Mouse (Mus musculus) olfactory bulb, adult 2 months (tissue): ENCODE data around the gene Lamtor2. TPM values are rescaled to one million over a fixed set of nuclear protein-coding genes. Genes with fewer than 3 reads are reported as not detected.

Experiments used
- H3K27ac ChIP-seq: fragments of 200-500 bp; 2 replicates; pipeline ENCODE4 v1.5.1; 2012; ENCODE audit warnings: low read depth, low read length; ENCODE audit not compliant: insufficient read depth
- H3K4me1 ChIP-seq: fragments of 200-500 bp; 2 replicates; pipeline ENCODE4 v1.6.1; 2012; ENCODE audit warnings: low read length; ENCODE audit not compliant: control insufficient read depth, insufficient read depth
- H3K4me3 ChIP-seq: fragments of 200-500 bp; 2 replicates; pipeline ENCODE4 v1.5.1; 2012; ENCODE audit warnings: mild to moderate bottlenecking, low read depth, low read length, moderate library complexity; ENCODE audit not compliant: insufficient read depth
- CTCF ChIP-seq: fragments of 200-500 bp; IDR thresholded peaks from 2 replicates; pipeline ENCODE4 v1.5.1; 2012; ENCODE audit warnings: low read depth, mild to moderate bottlenecking, low read length, moderate library complexity; ENCODE audit not compliant: insufficient read depth
- POLR2A ChIP-seq: fragments of 200-500 bp; IDR thresholded peaks from 2 replicates; pipeline ENCODE4 v1.6.1; 2012; ENCODE audit warnings: mild to moderate bottlenecking, low read depth, low read length, moderate library complexity; ENCODE audit not compliant: insufficient read depth
- WGBS: fragments of 180-500 bp; shearing (Covaris S2); methylation state at CpG from one replicate; pipeline ENCODE4 v1.1.7; 2018; 5-methylcytosine and 5-hydroxymethylcytosine counted together
- polyA plus RNA-seq: library from polyadenylated mRNA; stranded (reverse); fragments of >200 nt; gene quantifications from 2 replicates; pipeline ENCODE4 v1.2.4, GENCODE M21; 2012; ENCODE audit warnings: low replicate concordance; ENCODE audit not compliant: missing spikeins, insufficient read depth, insufficient read length

Gene Lamtor2
- polyA plus RNA-seq, 1 experiment: not detected

DNA sequence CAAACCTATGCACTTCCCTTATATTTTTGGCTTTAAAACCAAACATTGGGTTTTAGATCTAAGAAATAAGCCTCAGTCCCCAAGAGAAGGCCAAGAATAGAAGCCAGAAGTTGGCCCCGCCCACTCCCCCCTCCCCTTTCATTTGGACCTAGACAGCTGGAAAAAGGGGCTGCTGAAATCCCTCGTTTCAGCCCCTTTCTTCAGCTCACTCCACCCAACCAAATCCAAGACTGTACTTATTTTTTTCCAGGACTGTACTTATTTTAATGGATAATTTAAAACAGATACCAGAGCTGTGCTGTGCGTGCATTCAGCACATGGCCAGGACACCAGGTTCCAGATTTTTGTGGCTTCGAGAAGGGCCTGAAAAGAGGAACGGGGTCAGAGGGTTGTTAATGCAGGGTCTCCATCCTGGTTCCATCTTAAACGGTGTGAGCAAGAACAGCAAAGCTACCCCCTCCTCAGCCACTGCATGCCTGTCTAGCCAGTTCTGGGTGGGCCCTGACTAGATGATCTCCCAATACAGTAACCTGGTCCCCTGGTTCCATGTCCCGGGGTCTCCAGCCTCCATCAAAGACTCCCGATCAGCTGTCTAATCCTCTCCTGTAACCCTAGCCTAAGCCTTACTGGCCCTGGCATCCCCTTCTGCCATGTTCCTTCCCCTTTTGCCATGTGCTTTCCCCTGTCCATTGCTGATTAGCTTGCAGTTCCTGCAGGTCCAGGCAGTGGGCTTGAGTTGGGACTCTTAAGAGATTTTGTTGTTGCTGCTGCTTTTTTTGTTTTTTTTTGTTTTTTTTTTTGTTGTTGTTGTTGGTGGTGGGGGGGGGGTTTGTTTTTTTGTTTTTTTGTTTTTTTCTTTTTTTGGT is 48.8 kb downstream of the Lamtor2 start:
- TF ChIP-seq POLR2A (no peak), CTCF (no peak)
- WGBS: 35% methylated on average over 8 of the region's 8 CpGs

GRCm38 (mm10) chr3:88503505-88503863 is 49.4 kb downstream of the Lamtor2 start:
- H3K4me1 ChIP-seq: peaks cover 37% of the 10 kb centered on the region
- peak overlapping the region; percentile 74 for H3K27ac ChIP-seq
- WGBS: 10% methylated on average over 4 of the region's 4 CpGs
- peak overlapping the region; percentile 63 for H3K4me3 ChIP-seq
- TF ChIP-seq CTCF (no peak), POLR2A (no peak)

More for the DNA sequence above, 48.8 kb downstream of the Lamtor2 start:
- H3K27ac ChIP-seq: peak overlapping the region; percentile 74
- H3K4me1 ChIP-seq: peaks cover 37% of the 10 kb centered on the region
- H3K4me3 ChIP-seq: no peak overlapping the region

GRCm38 (mm10) chr3:88502641-88503504 is 50.0 kb downstream of the Lamtor2 start:
- peak; percentile 97 for TF ChIP-seq POLR2A
- no peak for TF ChIP-seq CTCF
- H3K4me3 ChIP-seq: peak overlapping the region; percentile 63
- under 1% methylated on average over 55 of the region's 55 CpGs for WGBS
- peak overlapping the region; percentile 74 for H3K27ac ChIP-seq
- peaks cover 37% of the 10 kb centered on the region for H3K4me1 ChIP-seq

- Histone ChIP-seq H3K4me1 (peaks cover 37% of the 10 kb centered on the region), H3K4me3 (peak overlapping the region; percentile 63), H3K27ac (no peak overlapping the region)
- WGBS: 8% methylated on average over 11 of the region's 11 CpGs
- TF ChIP-seq POLR2A (no peak), CTCF (no peak)
These were observed 50.8 kb downstream of the Lamtor2 start for GRCm38 (mm10) chr3:88502031-88502571.

- 46% methylated on average over 6 of the region's 6 CpGs for WGBS
- TF ChIP-seq POLR2A (no peak), CTCF (no peak)
- Histone ChIP-seq H3K4me1 (peaks cover 37% of the 10 kb centered on the region), H3K27ac (no peak overlapping the region), H3K4me3 (peak overlapping the region; percentile 63)
These were observed 51.4 kb downstream of the Lamtor2 start for GRCm38 (mm10) chr3:88501366-88502030.

GRCm38 (mm10) chr3:88500655-88501365 is 52.1 kb downstream of the Lamtor2 start:
- TF ChIP-seq POLR2A (no peak), CTCF (no peak)
- 45% methylated on average over 4 of the region's 4 CpGs for WGBS
- Histone ChIP-seq H3K27ac (no peak overlapping the region), H3K4me3 (no peak overlapping the region), H3K4me1 (peaks cover 38% of the 10 kb centered on the region)

DNA sequence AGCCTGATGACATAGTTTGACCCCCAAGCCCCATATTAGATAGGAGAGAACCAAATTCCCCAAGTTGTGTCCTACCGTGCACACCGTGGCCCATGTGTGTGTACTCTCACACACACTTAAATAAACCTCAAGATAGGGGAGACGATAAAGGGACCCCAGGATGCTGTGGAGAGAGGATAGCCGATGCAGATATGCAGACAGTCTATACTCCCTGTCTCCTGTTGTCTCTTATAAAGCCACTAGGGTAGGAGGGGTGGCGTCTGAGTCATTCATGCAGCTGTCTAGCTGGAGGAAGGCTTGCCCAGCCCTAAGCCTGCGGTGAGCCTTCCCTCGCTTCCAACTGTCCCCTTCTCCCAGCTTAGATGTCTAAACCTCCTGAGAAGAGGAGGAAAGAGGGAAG is 52.8 kb downstream of the Lamtor2 start:
- 62% methylated on average over 7 of the region's 7 CpGs for WGBS
- H3K4me3 ChIP-seq: no peak overlapping the region

More for the DNA sequence above, 52.8 kb downstream of the Lamtor2 start:
- peaks cover 39% of the 10 kb centered on the region for H3K4me1 ChIP-seq
- H3K27ac ChIP-seq: no peak overlapping the region
- TF ChIP-seq CTCF: no peak
- no peak for TF ChIP-seq POLR2A

Other genes starting within 250 kb of the Lamtor2 start
- gene Glmp, start 228.1 kb downstream of the Lamtor2 start, polyA plus RNA-seq: not detected in 2 replicates
- not detected in 2 replicates for gene Tmem79, start 216.9 kb downstream of the Lamtor2 start, polyA plus RNA-seq
- gene Smg5, start 216.8 kb downstream of the Lamtor2 start, polyA plus RNA-seq: not detected in 2 replicates
- not detected in 2 replicates for gene Paqr6, start 188.5 kb downstream of the Lamtor2 start, polyA plus RNA-seq
- gene Bglap3, start 180.3 kb downstream of the Lamtor2 start, polyA plus RNA-seq: not detected in 2 replicates
- not detected in 2 replicates for gene Bglap2, start 174.4 kb downstream of the Lamtor2 start, polyA plus RNA-seq
- not detected in 2 replicates for gene Bglap, start 168.6 kb downstream of the Lamtor2 start, polyA plus RNA-seq
- not detected in 2 replicates for gene Pmf1, start 142.7 kb downstream of the Lamtor2 start, polyA plus RNA-seq
- gene Slc25a44, start 127.9 kb downstream of the Lamtor2 start, polyA plus RNA-seq: not detected in 2 replicates
- not detected in 2 replicates for gene Sema4a, start 91.9 kb downstream of the Lamtor2 start, polyA plus RNA-seq
- not detected in 2 replicates for gene Lmna, start 43.1 kb downstream of the Lamtor2 start, polyA plus RNA-seq
- not detected in 2 replicates for gene Mex3a, start 20.7 kb downstream of the Lamtor2 start, polyA plus RNA-seq
- gene Rab25, start 4.8 kb downstream of the Lamtor2 start, polyA plus RNA-seq: not detected in 2 replicates
- 138 TPM in 1 of 2 replicates, not detected in the other for gene Ubqln4, start 684 bp upstream of the Lamtor2 start, polyA plus RNA-seq
- gene Ssr2, start 22.8 kb upstream of the Lamtor2 start, polyA plus RNA-seq: not detected in 2 replicates
- gene Arhgef2, start 52.9 kb upstream of the Lamtor2 start, polyA plus RNA-seq: not detected in 2 replicates
- not detected in 2 replicates for gene Rxfp4, start 100.1 kb upstream of the Lamtor2 start, polyA plus RNA-seq
- 301 TPM in 1 of 2 replicates, not detected in the other for gene Khdc4, start 132.7 kb upstream of the Lamtor2 start, polyA plus RNA-seq
- gene Rit1, start 163.8 kb upstream of the Lamtor2 start, polyA plus RNA-seq: not detected in 2 replicates
- 88.7 and 382 TPM in 2 replicates for gene Syt11, start 222.1 kb upstream of the Lamtor2 start, polyA plus RNA-seq